Mouse (Mus musculus): ENCODE measurements around the gene Zgrf1. TPM values are rescaled to one million over a fixed set of nuclear protein-coding genes. Genes with fewer than 3 reads are reported as not detected.

The Zgrf1 gene
- polyA plus RNA-seq, 1 experiment = 28.3 TPM

DNA sequence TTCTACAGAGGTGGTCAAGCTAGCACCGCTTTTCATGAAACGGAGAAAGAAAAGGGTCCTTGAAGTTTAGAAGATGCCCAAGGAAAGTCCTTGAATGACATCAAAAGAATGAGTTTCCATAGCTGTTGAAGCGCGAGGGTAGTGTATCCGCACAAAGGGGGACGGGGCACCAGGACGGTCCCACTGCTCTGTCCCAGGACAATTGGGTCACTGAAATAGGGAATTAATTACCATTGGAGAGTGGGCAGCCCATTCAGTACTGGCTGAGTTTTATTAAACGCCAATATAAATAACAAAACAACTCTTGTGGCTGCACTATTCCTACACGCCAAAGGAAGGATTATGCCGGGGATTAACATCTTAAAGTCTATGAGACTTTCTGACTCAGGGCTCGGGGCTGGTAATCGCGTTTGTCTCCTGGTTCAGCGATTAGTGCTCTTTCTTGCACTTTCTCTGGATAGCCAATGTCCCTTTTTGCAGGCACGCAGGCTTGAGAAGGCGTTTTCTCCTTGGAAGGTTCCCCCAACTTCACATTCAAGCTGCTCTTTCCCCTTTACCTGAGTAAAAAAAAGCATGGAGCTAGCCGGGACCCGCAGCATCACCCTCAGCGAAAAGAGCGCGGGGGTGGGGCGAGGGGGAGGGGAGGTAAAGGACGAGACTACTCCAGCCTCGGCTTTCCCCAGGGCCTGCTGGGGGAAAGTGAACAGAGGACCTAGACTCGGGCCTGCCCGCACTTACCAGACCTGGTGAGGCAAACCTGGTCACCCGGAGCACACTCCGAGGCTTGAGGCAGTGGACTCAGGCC lies 74.1 kb downstream of the Zgrf1 start:
- H3K36me3 ChIP-seq (ENCODE audit: control insufficient read depth, insufficient read depth, low read length, poor library complexity, severe bottlenecking) = no peaks in the 10 kb centered on the region
- no peak overlapping the region for H3K27ac ChIP-seq (ENCODE audit: insufficient read depth, low read length)
- TF ChIP-seq EP300 (IDR thresholded peaks at IDR 0.05; ENCODE audit: insufficient read depth, low read depth, low read length) (no peak), POLR2A (IDR thresholded peaks at IDR 0.05; ENCODE audit: insufficient read depth, low read length) (no peak), CTCF (IDR thresholded peaks at IDR 0.05; ENCODE audit: low read depth, low read length) (no peak)
- H3K27me3 ChIP-seq (ENCODE audit: control insufficient read depth, insufficient read depth, low read length, poor library complexity, severe bottlenecking) = peaks cover 24% of the 10 kb centered on the region
- H3K4me3 ChIP-seq (ENCODE audit: low read depth, low read length) = peak overlapping the region; percentile 17
- H3K9me3 ChIP-seq (replicated peaks; ENCODE audit: control insufficient read depth, insufficient read depth, low read length, poor library complexity, severe bottlenecking) = no peaks in the 10 kb centered on the region
- H3K9ac ChIP-seq (ENCODE audit: low read depth, poor library complexity, severe bottlenecking) = no peak overlapping the region
- H3K4me1 ChIP-seq (ENCODE audit: control insufficient read depth, insufficient read depth, low read length) = no peaks in the 10 kb centered on the region

DNA sequence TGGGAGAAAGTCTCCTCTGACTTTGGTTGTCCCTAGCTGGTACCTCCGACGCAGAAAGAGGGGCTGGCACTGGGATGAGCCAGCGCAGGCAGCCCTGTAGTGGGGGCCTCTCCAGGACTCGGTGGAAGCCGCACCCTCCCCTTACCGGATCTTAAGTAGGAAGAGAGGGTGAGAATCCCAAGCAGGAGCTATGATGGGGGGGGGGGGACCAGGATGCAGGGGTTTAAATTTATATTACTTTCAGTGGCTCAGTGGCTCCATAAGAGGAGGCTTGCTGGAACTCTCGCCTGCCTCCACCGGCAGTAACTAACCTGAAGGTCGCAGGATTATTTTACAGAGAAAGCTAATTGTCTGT lies 74.6 kb downstream of the Zgrf1 start:
- no peaks in the 10 kb centered on the region for H3K4me1 ChIP-seq (ENCODE audit: control insufficient read depth, insufficient read depth, low read length)
- no peaks in the 10 kb centered on the region for H3K36me3 ChIP-seq (ENCODE audit: control insufficient read depth, insufficient read depth, low read length, poor library complexity, severe bottlenecking)
- peak overlapping the region; percentile 17 for H3K4me3 ChIP-seq (ENCODE audit: low read depth, low read length)
- no peak overlapping the region for H3K27ac ChIP-seq (ENCODE audit: insufficient read depth, low read length)
- no peak overlapping the region for H3K9ac ChIP-seq (ENCODE audit: low read depth, poor library complexity, severe bottlenecking)
- H3K27me3 ChIP-seq (ENCODE audit: control insufficient read depth, insufficient read depth, low read length, poor library complexity, severe bottlenecking) = peaks cover 28% of the 10 kb centered on the region
- TF ChIP-seq POLR2A (IDR thresholded peaks at IDR 0.05; ENCODE audit: insufficient read depth, low read length) (no peak), EP300 (IDR thresholded peaks at IDR 0.05; ENCODE audit: insufficient read depth, low read depth, low read length) (no peak), CTCF (IDR thresholded peaks at IDR 0.05; ENCODE audit: low read depth, low read length) (no peak)
- no peaks in the 10 kb centered on the region for H3K9me3 ChIP-seq (replicated peaks; ENCODE audit: control insufficient read depth, insufficient read depth, low read length, poor library complexity, severe bottlenecking)

DNA sequence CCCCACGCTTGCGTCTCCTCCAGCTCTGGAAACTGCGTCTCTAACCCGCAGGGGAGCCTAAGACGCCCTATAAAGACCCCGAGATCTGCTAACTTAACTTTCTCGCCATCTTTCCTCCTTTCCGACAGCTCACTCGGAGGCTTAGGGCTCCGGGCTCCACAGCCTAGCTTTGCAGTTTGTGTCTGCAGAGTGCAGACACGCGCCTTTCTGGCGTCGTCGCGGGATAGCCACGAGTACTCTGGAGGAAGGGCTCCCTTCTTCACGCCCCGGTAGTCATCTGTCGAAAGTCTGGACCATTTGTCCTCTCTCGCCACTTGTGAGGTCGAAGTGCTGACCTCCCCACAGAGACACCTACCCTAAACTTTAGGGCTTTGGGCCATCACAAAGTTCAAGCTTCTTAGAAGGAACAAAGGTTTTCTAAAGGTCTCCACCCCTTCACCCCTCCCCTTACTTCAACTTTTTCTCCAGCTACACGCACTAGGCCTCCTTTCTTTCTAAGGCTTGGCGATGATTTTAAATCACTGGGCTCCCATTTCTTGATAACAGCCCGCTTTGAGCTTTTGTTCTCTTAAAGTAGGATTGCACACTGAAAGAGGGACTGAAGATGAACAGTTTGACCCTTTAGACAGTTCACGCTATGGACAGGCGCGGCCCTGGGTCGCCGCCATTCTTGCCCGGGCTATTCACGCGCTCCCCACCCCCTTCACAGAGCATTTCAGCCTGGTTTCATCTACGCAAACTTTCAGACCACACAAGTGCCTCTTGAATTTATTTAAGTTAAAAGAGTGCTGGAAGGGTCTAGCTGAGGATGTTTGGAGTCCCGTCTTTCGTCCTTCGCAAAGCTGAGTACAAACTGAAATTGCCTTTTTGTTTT lies 75.3 kb downstream of the Zgrf1 start:
- no peaks in the 10 kb centered on the region for H3K4me1 ChIP-seq (ENCODE audit: control insufficient read depth, insufficient read depth, low read length)
- no peaks in the 10 kb centered on the region for H3K36me3 ChIP-seq (ENCODE audit: control insufficient read depth, insufficient read depth, low read length, poor library complexity, severe bottlenecking)
- H3K4me3 ChIP-seq (ENCODE audit: low read depth, low read length) = peak overlapping the region; percentile 11; the same call in 1 of the 2 replicates
- H3K9ac ChIP-seq (ENCODE audit: low read depth, poor library complexity, severe bottlenecking) = no peak overlapping the region
- no peak for TF ChIP-seq POLR2A (IDR thresholded peaks at IDR 0.05; ENCODE audit: insufficient read depth, low read length)
- no peak for TF ChIP-seq CTCF (IDR thresholded peaks at IDR 0.05; ENCODE audit: low read depth, low read length)
- no peak for TF ChIP-seq EP300 (IDR thresholded peaks at IDR 0.05; ENCODE audit: insufficient read depth, low read depth, low read length)
- H3K9me3 ChIP-seq (replicated peaks; ENCODE audit: control insufficient read depth, insufficient read depth, low read length, poor library complexity, severe bottlenecking) = no peaks in the 10 kb centered on the region
- peaks cover 33% of the 10 kb centered on the region for H3K27me3 ChIP-seq (ENCODE audit: control insufficient read depth, insufficient read depth, low read length, poor library complexity, severe bottlenecking)
- no peak overlapping the region for H3K27ac ChIP-seq (ENCODE audit: insufficient read depth, low read length)

DNA sequence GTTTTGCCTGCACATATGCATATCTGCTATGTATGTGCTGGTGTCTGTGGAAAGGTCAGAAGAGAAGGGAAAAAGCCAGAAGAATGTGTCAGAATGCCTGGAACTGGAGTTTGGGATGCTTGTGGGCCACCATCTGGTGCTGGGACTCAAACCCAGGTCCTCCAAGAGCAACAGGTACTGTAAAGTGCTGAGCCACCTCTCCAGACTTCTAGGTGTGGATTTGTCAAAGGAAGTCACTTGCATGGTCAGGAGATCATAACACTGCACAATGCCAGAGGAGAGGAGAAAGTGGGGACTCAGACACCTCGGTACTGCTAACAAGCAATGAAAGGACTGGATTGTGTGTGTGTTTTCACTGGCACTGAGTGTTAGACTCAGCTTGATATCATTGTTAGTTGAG lies 76.9 kb downstream of the Zgrf1 start:
- Histone ChIP-seq H3K4me3 (ENCODE audit: low read depth, low read length) (no peak overlapping the region), H3K27ac (ENCODE audit: insufficient read depth, low read length) (no peak overlapping the region), H3K9ac (ENCODE audit: low read depth, poor library complexity, severe bottlenecking) (no peak overlapping the region), H3K9me3 (replicated peaks; ENCODE audit: control insufficient read depth, insufficient read depth, low read length, poor library complexity, severe bottlenecking) (no peaks in the 10 kb centered on the region), H3K36me3 (ENCODE audit: control insufficient read depth, insufficient read depth, low read length, poor library complexity, severe bottlenecking) (no peaks in the 10 kb centered on the region), H3K27me3 (ENCODE audit: control insufficient read depth, insufficient read depth, low read length, poor library complexity, severe bottlenecking) (peaks cover 38% of the 10 kb centered on the region), H3K4me1 (ENCODE audit: control insufficient read depth, insufficient read depth, low read length) (no peaks in the 10 kb centered on the region)
- no peak for TF ChIP-seq POLR2A (IDR thresholded peaks at IDR 0.05; ENCODE audit: insufficient read depth, low read length)
- no peak for TF ChIP-seq CTCF (IDR thresholded peaks at IDR 0.05; ENCODE audit: low read depth, low read length)
- no peak for TF ChIP-seq EP300 (IDR thresholded peaks at IDR 0.05; ENCODE audit: insufficient read depth, low read depth, low read length)

DNA sequence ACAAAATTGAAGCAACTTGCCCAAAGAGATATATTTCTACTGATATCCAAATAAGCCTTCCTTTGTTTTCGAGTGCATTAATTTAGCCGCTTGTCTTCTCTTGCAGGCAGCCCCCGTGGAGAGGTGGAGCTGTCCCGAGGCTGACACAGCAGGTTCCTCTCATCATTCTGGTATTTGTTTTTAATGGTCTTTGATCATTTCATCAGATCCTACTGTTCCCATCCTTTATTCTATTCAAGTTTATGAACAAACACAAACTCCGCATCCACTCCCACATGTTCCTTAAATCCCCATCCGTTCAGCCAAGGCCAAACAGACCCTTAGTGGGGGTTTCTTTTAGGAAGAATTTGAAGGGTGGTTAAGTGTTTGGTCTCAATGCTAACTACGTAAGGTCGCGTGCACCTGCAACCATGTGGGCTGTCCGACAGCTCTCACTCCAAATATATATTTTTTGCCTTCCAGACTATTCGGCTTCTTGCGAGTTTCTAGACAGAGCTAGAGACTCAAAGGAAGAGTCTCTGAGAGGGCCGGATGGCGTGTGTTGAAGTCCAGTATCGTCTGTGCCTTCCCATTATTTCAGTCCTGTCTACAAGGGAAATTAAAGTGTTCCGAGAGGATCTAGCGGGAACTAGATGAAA lies 77.6 kb downstream of the Zgrf1 start:
- Histone ChIP-seq H3K36me3 (ENCODE audit: control insufficient read depth, insufficient read depth, low read length, poor library complexity, severe bottlenecking) (no peaks in the 10 kb centered on the region), H3K4me3 (ENCODE audit: low read depth, low read length) (no peak overlapping the region), H3K27me3 (ENCODE audit: control insufficient read depth, insufficient read depth, low read length, poor library complexity, severe bottlenecking) (peaks cover 37% of the 10 kb centered on the region), H3K4me1 (ENCODE audit: control insufficient read depth, insufficient read depth, low read length) (no peaks in the 10 kb centered on the region), H3K9me3 (replicated peaks; ENCODE audit: control insufficient read depth, insufficient read depth, low read length, poor library complexity, severe bottlenecking) (no peaks in the 10 kb centered on the region), H3K27ac (ENCODE audit: insufficient read depth, low read length) (no peak overlapping the region), H3K9ac (ENCODE audit: low read depth, poor library complexity, severe bottlenecking) (no peak overlapping the region)
- TF ChIP-seq EP300 (IDR thresholded peaks at IDR 0.05; ENCODE audit: insufficient read depth, low read depth, low read length) = no peak

All from ES-Bruce4 (cell line).